Mouse (Mus musculus) ovary, postnatal 10 days (tissue): Measurements from ENCODE around the gene Sema3b.
"Not testable (repeated sequence)": the region's sequence is repeated elsewhere in the genome, so short reads cannot be mapped to it uniquely, and the experiment has no call there.

Experiments
- DNase-seq: peaks from one replicate; pipeline ENCODE4 v3.0.0; 2022; ENCODE audit warnings: low spot score

Sema3b gene

DNA sequence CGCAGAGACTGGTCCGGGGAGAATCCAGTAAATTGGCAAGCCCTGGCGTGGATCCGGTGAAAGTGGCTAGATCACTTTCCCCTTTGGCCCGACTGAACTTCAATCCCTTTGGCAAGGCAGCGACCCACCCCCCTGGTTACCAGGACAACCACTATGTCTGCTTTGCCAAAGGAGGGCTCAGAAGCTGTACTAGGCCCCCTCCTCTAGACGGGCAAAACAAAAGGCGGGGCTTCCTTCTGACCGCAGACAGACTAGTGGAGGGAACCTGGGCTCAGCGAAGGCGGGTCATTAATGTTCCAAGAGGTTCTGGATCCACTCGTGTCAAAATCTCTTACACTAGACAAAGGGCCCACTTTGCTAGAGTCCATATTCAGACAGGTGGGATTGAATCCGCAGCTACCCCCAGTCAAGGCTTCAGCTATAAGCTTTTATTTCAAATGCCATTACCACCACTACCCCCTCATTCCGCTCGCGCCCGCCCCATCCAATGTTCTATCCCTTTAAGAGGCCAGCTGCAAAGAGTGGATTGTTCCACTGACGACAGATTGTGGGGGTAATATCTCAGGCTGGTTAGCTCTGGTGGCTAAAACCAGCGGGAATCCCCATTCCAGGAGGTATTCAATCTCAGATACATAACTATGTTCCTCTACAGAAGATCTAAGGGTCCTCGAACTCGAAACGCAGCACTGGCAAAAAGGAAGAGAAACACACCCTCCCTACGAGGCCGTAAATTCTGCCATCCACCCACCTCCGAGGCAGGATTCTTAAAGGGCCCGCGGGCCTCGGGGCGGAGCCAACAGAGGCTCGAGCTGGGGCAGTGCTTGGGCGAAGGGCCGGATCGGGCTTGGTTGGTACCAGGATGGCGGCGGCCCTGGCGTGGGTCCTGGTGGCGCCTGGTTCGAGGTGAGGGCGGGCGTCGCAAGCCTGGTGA lies 40.4 kb downstream of the Sema3b start:
- peak; percentile 73 for DNase-seq

DNA sequence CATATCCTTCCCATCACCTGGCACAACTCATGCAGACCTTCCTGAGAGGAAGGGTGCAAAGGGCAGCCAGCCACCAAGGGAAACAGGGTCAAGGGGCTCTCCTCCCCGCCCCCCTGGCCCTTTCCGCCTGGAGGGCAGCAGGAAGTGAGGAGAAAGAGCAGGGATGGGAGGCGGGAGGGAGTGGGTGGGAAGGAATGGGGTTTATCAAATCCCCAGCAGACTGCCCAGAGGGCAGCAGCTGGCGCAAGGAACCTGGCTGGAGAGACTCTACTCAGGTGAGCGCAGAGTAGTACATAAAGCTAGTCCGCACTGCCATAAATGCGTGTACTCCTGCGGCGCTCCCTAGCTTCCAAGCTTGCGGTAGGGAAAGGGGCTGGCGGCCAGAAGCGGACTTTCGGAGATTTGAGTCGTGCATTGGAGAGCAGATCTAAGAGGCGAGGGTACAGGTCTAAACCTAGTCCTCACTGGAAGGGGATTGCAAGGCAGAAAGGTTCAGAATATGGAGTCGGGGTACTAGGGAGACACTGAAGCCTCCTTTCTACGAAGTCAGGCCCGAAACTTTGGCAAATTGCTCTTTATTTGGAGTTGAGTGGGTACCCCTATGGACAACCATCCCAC lies 41.2 kb downstream of the Sema3b start, which contains the start of gene Hyal2:
Gene Hyal2 (plus strand): TSS at position 244 of the 618 bp plus-strand sequence.
- no peak for DNase-seq

DNA sequence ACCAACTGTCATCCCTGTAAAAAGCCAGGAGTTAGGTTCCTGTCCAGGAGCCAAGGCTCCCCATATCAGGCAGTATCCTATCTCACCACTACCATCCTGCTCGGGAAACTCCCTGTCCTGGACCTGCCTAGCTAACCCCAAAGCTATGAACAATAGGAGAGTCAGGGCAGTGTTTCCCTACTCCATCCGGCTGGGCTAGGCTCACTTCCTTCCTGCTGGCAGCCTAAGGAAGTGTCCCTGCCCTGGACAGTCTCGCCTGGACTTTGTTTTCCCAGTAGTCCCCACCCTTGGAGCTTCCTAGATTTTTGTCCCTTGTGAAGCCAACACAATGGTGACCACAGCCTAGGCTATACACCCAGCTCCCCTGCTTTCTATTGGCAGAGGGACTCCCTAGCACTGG lies 42.2 kb downstream of the Sema3b start:
- no peak for DNase-seq

DNA sequence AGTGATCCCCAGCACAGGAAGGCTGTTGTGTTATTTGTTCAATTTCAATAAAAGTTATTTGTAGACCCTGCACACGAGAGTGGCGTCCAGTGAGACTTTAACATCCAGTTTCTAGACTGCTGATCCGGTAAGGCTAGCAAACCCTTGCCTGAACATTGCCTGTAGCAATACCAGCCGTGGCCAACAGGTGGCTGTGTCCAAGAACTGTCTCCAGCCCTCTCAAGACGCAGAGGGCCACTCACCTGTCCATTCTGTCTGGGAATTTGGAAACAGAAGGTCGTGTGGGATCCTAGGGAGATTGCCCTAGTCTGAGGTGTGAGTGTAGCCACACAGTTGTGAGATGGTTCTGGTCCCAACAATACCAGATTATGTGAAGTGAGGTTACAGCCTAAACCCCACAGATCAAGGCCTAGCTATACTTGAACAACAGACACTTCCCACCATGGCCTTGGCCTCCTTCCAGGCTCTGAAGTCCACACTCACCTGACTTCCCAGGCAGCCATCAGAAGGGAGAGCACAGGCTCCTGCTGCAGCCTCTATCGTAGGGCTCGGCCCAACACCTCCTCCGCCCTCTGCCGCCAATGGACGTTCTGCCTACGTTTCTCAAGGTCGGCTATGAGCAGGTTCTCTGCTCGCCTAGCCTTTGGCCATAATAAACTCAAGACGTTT lies 42.9 kb downstream of the Sema3b start:
- no peak for DNase-seq

DNA sequence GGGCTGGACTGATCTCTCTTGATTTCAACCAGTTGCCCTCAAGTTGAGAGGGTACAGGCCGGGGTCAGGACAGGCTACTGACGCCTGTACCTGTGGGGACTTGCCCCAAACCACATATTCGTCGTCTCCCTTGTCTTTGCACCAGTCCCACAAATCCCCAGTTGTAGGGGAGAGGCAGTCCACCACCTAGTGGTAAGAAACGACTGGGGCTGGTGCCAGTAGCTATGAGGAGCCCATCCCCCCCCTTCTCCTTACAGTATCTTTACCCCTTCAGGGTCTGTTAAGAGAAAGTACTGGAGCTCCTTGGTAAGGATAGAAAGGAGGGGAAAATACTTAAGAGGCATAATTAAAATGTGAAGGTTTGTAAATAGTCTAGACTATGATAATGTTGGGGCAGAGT lies 43.5 kb downstream of the Sema3b start:
- DNase-seq: not testable (repeated sequence)

DNA sequence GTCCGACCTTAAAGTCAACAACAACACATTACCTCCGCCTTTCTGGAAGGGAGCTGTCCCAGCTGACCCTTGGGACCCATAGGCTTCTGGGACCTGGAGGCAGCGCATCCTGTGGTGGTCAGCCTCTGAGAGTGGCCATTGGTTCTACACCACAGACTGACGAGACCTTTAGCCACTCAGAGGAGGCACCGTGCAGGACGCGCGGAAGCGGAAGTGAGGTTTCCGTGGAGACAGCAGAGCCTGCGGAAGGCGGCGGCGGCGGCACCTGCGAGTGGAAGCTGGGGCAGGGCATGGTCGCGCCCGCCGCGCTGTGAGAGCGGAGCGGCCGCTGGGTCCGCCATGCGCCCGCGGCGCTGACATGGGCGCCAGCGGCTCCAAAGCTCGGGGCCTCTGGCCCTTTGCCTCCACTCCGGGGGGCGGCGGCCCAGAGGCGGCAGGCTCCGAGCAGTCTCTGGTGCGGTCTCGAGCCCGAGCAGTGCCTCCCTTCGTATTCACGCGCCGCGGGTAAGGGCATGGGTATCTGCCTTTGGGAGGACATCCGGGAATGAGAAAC lies 45.9 kb downstream of the Sema3b start, which contains the start of gene Tusc2:
Gene Tusc2 (plus strand): TSS at position 227 of the 553 bp plus-strand sequence.
- DNase-seq: no peak

DNA sequence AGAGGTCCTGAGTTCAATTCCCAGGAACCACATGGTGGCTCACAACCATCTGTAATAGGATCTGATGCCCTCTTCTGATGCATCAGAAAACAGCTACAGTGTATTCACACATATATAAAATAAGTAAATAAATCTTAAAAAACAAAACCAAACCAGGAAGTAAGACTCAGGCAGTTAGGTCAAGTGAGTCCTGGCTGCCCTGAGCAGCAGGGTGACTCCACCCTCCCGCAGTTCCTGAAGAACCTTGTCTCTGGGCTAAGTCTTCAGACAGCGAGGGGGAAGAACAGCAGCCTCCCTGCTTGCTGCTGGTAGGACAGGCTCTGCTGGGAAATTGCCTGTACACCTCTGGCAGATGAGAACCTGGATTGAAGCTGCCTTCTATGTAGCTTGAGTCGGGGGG lies 52.7 kb downstream of the Sema3b start:
- no peak for DNase-seq

DNA sequence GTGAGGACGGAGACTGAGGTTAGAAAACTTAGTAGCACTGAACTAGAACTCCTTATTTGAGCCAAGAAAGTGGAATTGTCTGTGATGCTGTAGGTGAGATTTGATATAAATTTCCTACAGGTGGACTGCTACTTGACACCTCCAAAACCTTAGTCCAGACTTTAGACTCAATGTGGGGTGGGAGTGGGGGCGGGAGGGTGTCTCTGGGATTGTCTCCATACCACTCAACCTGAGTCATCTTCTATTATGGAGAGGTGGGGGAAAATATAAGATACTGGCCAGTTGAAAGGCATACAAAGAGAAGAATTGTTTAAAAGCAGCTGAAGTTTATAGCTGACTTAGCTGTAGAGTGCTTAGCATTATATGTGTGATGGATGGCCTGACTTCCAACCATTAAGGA lies 53.3 kb downstream of the Sema3b start:
- DNase-seq: no peak

DNA sequence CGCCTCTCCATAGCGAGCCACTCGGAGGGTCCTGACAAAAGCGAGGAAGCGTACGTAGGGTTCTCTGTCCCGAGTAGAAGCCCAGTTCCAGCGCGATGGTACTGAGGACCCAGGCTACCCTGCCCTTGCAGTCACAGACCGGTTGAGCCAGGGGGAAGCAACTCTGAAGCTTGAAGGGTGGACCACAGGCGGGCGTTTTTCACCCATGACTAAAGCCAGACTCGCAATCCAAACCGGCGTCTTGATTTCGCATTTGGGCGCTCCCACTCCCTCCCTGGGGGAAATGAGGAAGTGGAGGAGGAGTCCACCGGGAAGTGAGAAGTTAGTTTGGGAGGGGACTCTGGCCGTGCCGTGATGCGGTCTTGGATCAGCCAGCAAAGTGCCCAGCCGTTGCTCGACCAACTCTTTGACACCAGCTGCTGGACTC lies 54.0 kb downstream of the Sema3b start:
- no peak for DNase-seq

DNA sequence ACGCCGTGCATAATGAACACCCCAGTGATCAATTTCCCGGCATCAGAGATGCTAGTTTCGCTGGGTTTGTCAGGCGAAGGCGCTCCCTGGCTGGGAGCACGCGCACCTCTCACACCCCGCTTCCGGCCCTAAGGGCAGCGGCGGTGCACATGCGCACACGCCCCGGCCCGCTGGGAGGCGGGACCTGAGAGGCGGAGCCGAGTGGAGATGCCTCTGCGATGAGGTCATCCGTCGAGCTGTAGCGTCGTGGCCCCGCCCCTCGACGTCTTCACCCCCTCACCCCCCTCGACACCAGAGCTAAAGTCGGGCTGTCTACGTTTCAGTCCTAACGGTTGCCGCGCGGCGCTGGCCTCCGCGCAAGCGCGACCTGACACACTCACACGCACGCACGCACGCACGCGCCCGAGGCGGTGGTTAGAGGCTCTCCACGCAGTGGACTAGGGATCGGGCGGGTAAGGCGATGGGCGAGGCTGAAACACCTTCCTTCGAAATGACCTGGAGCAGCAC lies 54.7 kb downstream of the Sema3b start:
- peak; percentile 90 for DNase-seq

DNA sequence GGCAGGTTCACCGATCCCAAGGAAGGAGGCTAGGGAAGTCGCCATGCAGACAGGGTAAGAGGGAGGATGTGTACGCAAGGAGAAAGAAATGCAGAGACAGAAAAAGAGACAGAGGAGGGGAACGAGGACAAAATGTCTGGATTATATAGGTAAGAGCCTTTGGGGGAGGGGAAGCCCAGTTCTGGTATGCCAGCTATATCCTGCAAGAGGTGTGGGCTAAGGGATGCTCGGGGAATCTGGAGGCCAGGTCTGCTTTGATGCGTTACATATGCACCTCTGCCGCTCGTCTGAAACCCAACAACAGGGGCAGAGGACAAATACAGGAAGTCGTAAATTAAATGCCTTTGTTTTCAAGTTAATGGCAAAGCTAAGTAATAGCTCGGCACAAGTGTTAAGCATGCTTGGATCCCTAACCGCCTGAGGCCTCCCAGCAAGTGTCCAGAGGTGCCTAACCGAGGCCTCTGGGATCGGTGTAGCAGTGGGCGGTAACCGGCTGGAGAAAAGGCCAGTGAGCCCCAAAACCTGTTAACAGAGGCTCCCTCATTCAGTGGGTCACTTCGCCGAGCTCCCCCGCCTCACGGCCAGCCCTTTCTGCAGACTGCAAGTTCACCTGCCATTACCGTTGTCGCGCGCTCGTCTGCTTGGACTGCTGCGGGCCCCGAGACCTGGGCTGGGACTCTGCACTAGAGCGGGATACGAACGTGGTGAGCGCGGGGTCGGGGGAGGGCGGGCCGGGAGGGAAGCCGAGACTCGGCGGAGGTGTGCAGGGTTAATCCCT lies 55.3 kb downstream of the Sema3b start:
- no peak for DNase-seq

DNA sequence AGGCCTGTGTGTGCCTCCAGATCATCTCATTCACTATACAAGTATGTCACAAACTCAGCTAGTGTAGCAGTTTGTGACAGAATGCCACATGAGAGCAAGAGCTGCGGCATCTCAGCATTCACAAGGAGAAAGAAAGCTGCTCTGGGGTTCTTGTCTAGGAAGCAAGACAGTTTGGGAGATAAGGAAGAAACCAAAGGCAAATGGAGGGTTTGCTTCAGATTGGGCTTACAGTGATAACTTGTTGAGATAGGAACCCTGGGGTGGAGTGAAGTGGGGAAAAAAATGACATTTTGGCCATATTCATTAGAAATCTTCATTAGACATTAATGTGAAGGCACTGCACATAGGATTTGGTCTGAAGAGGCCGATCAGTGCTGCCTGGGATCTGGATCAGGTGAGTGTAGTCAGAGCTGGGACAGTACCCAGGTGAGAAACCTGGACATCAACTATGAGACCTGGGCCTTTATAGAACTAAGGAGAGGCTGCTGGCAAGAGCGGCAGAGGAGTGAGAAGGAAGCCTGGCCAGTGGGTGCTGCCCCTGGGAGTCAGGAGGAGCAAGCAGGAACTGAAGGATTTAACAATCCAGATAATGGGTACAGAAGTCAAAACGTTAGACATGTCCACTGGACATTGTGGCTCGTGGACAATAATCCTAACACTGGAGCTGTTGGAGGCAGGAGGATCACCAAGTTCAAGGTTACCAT lies 56.2 kb downstream of the Sema3b start:
- DNase-seq: no peak

DNA sequence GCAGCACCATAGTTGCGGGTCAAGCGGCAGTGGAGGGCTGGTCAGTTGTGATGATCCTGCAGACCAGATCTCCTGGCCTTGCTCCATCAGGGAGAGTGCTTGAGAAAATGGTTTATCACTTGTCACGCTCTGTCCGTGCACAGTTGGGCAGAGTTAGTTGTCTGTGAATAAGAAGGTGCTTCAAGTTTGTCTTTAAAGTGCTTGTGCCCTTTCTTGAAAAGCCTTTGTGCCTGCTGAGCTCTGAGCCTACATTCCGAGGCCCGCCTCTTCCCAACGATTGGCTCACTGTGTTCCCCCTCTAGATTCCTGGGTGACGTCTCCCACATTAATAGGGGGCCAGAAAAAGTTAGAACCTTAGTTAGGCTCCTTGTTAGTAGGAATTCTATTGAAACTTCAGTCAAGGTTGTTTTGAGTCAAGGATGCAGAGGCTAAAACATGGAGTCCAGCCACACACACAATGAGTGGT lies 57.1 kb downstream of the Sema3b start:
- no peak for DNase-seq

DNA sequence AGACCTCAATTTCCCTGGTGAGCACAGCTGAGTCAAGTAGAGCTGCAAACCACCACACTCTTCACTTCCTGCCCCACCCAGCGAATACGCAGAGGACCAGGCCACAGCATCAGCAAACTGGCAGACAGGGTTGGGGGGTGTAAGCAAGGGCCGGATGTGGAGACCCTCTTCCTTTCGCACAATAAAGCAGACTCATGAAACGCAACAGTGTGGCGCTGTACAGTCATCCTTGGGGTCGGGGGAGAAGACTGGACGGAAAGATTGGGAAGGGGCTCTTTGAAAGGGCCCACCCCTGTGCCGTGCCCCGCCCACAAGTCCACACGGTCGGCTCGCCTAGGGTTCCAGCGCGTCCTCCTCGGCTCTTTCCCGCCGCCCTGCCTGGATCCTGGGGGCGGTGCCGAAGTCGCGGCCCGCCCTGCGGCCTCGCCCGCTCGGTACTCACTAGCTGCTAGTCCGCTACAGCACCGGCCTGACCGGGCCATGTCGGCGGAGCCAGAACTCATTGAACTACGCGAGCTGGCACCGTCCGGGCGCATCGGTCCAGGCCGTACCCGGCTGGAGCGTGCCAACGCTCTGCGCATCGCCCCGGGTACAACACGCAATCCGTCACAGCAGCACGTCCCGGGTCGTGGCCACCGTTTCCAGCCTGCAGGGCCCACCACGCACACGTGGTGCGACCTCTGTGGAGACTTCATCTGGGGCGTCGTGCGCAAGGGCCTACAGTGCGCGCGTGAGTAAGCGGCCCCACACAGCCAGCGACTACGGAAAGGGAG lies 57.7 kb downstream of the Sema3b start, which contains the start of gene Rassf1:
Gene Rassf1 (plus strand): TSS at position 439 of the 773 bp plus-strand sequence.
- no peak for DNase-seq

DNA sequence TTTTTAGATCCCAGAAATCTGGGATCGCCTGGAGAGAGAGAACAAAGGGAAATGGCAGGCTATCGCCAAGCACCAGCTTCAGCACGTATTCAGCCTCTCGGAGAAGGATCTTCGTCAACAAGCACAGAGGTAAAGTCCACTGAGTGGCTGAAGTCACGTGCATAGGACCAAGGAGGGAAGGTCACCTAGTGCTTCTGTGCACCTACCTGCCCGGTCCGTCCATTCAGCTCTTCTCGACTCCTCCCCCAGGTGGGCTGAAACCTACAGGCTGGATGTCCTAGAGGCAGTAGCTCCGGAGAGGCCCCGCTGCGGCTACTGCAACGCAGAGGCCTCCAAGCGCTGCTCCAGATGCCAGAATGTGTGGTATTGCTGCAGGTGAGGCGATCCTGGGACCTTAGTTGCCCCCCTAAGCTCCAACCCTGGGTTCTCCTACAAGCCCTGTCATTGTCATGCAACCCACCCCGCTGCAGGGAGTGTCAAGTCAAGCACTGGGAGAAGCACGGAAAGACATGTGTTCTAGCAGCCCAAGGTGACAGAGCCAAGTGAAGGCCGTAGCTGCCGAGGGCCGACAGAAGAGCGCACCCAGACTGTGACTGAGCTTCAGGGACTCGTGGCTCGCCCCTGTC lies 58.4 kb downstream of the Sema3b start:
- DNase-seq: no peak

DNA sequence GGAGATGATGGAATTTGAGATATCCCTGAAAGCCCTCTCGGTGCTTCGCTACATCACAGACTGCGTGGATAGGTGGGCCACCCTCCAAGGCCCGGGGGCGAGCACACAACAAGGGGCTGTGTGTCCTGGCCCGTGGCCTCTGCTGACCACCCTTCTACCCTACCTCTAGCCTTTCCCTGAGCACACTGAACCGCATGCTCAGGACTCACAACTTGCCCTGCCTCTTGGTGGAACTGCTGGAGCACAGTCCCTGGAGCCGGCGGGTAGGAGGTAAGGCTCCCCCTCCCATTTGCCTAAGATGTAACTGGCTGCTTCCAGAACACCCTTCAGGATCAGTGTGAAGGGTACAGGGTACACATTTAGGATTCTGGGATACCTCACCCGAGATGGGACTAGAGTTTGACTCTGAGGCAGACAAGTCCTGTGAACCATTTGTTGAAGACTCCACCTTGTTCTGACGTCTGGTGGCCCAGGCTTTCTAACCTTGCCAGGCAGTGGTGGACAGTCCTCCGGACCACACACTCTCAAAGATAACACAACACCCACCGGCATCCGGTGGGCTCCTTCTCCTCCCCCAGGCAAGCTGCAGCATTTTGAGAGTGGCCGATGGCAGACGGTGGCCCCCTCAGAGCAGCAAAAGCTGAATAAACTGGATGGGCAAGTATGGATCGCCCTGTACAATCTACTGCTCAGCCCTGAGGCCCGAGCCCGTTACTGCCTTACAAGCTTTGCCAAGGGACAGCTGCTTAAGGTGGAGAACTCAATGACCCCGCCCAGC lies 59.5 kb downstream of the Sema3b start:
- DNase-seq: no peak

DNA sequence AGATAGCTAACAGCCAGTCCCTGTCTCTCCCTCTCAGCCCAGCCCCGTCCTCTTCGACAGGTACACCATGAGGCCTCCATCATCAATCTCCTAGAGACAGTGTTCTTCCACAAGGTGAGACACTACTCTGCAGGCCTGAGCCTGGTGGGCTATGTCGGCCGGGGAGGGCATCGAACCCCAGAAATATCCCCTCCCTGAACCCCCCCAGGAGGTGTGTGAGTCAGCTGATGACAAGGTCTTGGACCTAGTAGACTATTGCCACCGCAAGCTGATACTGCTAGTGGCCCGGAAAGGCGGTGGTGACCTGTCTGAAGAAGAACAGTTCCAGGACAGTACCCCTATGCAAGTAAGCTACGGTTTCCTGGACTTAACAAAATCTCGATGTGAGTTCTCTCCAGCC lies 60.2 kb downstream of the Sema3b start:
- DNase-seq: no peak

DNA sequence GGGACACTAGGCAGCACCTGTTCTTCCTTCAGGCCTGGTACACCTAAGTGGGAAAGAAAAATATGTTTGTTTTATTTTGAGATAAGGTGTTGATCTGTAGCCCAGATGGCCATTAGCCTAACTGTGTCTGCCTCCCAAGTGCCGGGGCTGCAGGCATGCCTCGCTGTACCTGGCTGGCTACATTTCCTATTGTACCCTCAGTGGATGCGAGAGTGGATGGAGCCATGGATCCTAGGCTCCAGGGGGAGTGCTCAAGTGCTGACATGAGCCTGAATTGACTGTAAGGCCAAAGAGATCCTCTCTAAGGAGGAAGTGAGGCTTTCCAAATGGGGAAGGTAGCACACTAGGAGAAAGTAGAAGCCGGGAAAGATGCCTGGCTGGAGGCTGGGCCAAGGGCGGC lies 61.1 kb downstream of the Sema3b start:
- DNase-seq: no peak
